Mouse (Mus musculus) thymus, adult 2 months (tissue): ENCODE measurements around the gene Kbtbd8.

Experiments
- CTCF ChIP-seq: fragments of 200-500 bp; IDR thresholded peaks from 2 replicates; pipeline ENCODE4 v1.5.1; 2012; ENCODE audit warnings: mild to moderate bottlenecking, control low read depth, low read length, moderate library complexity, borderline replicate concordance; ENCODE audit not compliant: control insufficient read depth, poor library complexity, insufficient read depth; ENCODE audit errors: extremely low read depth
- POLR2A ChIP-seq: fragments of 200-500 bp; IDR thresholded peaks from 2 replicates; pipeline ENCODE4 v1.6.1; 2012; ENCODE audit warnings: mild to moderate bottlenecking, low read length, control low read depth, moderate library complexity; ENCODE audit not compliant: control insufficient read depth, poor library complexity, insufficient read depth; ENCODE audit errors: extremely low read depth

GRCm38 (mm10) chr6:95094695-95095094 lies 22.3 kb upstream of the Kbtbd8 start:
- TF ChIP-seq CTCF (no peak), POLR2A (no peak)
